Mouse (Mus musculus) liver, postnatal 0 days (tissue): Measurements from ENCODE around the gene Rcan1.

Experiments
- CTCF ChIP-seq: sonication (generic); IDR thresholded peaks from 2 replicates; pipeline ENCODE4 v1.5.1; 2016; ENCODE audit warnings: antibody characterized with exemption, low read depth
- EP300 ChIP-seq: IDR thresholded peaks from 2 replicates; pipeline ENCODE4 v1.6.1; 2016; ENCODE audit warnings: antibody characterized with exemption, low read depth, mild to moderate bottlenecking

DNA sequence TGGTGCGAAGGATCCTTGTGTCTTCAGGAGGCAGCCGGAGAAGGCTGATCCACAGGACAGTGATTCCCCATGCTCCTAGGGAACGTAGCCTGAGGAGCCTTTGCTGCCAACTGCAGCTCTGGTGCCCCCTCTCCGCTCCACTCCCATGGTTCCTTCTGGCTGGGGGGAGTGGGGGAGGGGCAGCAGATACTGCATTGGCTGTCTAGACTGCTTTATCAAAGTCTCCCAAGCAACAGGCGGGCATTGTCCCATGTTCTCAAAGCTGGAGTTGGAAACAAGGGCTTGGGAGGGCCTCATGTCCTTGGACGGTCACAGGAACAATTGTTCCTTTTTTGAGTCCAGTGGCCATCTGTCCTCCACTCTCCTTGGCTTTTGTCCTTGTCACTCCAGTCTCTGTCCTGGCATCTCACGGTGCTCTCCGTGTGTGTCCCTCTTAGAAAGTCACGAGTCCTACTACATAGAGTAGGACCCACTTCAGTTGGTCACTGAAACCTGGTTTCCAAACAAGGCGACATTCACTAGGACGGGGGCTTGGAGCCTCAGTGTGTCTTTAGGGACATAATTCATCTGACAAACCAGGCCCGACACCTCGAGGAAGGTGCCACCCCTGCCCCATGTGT lies 124.3 kb downstream of the Rcan1 start:
- TF ChIP-seq CTCF: no peak
- TF ChIP-seq EP300: no peak
